Mouse (Mus musculus): Measurements from ENCODE around the gene Stoml3. TPM values are rescaled to one million over a fixed set of nuclear protein-coding genes. Genes with fewer than 3 reads are reported as not detected.

Stoml3 gene
- total RNA-seq, 1 experiment = not detected

GRCm38 (mm10) chr3:53462701-53463045 lies 25.8 kb upstream of the Stoml3 start:
- Histone ChIP-seq H3K4me3 (ENCODE audit: insufficient read depth in 1 of 2, low read depth in 1 of 2, low read length in 2 of 2, poor library complexity in 1 of 2, severe bottlenecking in 1 of 2) (peak overlapping the region; percentile 86 to 90), H3K4me1 (ENCODE audit: control insufficient read depth in 2 of 2, insufficient read depth in 2 of 2, low read length in 2 of 2, poor library complexity in 1 of 2) (peaks cover 3 to 5% of the 10 kb centered on the region in 2 experiments; a peak in 2 of 4 replicates), H3K36me3 (ENCODE audit: control insufficient read depth, insufficient read depth, low read length, poor library complexity, severe bottlenecking) (peaks cover 2% of the 10 kb centered on the region; the same call in 1 of the 2 replicates), H3K27ac (ENCODE audit: insufficient read depth, low read depth, low read length, poor library complexity, severe bottlenecking) (peak overlapping the region; percentile 82), H3K9me3 (ENCODE audit: control insufficient read depth, insufficient read depth, low read depth, low read length) (no peaks in the 10 kb centered on the region), H3K9ac (ENCODE audit: insufficient read depth, low read depth, low read length, poor library complexity, severe bottlenecking) (peak overlapping the region; percentile 91)
- peak; percentile 54 for DNase-seq (ENCODE audit: low read depth, low spot score)
- in situ Hi-C loops (cut with MboI; ENCODE audit: low sequenced_read_pairs in 2 of 2, unreplicated experiment in 2 of 2) = loop anchor here (25.0 kb wide), 2 partner anchors 425 to 1200 kb away; partner anchors contain the start of genes Foxo1 (in 2 of the 2) and Lhfp (in 1 of the 2)
- no peak for TF ChIP-seq ZC3H11A (IDR thresholded peaks at IDR 0.05; ENCODE audit: borderline replicate concordance, low read depth, low read length)
- no peak for TF ChIP-seq CHD2 (IDR thresholded peaks at IDR 0.05; ENCODE audit: low read depth, low read length)
- TF ChIP-seq HCFC1 (IDR thresholded peaks at IDR 0.05; ENCODE audit: borderline replicate concordance, insufficient read depth, low read length) = no peak
- TF ChIP-seq ZNF384 (IDR thresholded peaks at IDR 0.05; ENCODE audit: low read depth, low read length) = no peak
- TF ChIP-seq MAFK (IDR thresholded peaks at IDR 0.05; ENCODE audit: insufficient read depth, low read depth, low read length) = no peak

- in situ Hi-C loops (cut with MboI; ENCODE audit: low sequenced_read_pairs in 2 of 2, unreplicated experiment in 2 of 2) = loop anchor here (25.0 kb wide), 2 partner anchors 426 to 1201 kb away; partner anchors contain the start of genes Foxo1 (in 2 of the 2) and Lhfp (in 1 of the 2)
- TF ChIP-seq ZNF384 (IDR thresholded peaks at IDR 0.05; ENCODE audit: low read depth, low read length) (no peak), HCFC1 (IDR thresholded peaks at IDR 0.05; ENCODE audit: borderline replicate concordance, insufficient read depth, low read length) (0 out of 2 replicates have a peak, but pooled peaks have one; percentile 66), ZC3H11A (IDR thresholded peaks at IDR 0.05; ENCODE audit: borderline replicate concordance, low read depth, low read length) (no peak), MAFK (IDR thresholded peaks at IDR 0.05; ENCODE audit: insufficient read depth, low read depth, low read length) (no peak), CHD2 (IDR thresholded peaks at IDR 0.05; ENCODE audit: low read depth, low read length) (0 out of 2 replicates have a peak, but pooled peaks have one; percentile 68)
- H3K4me1 ChIP-seq (ENCODE audit: control insufficient read depth in 2 of 2, insufficient read depth in 2 of 2, low read length in 2 of 2, poor library complexity in 1 of 2) = peaks cover 3 to 4% of the 10 kb centered on the region in 2 experiments; a peak in 2 of 4 replicates
- DNase-seq (ENCODE audit: low read depth, low spot score) = peak; percentile 55
- peak within 1 kb of the TSS; percentile 82 for H3K27ac ChIP-seq (ENCODE audit: insufficient read depth, low read depth, low read length, poor library complexity, severe bottlenecking)
- peak within 1 kb of the TSS; percentile 86 to 90 for H3K4me3 ChIP-seq (ENCODE audit: insufficient read depth in 1 of 2, low read depth in 1 of 2, low read length in 2 of 2, poor library complexity in 1 of 2, severe bottlenecking in 1 of 2)
- H3K9me3 ChIP-seq (ENCODE audit: control insufficient read depth, insufficient read depth, low read depth, low read length) = no peaks in the 10 kb centered on the region
- peak within 1 kb of the TSS; percentile 91 for H3K9ac ChIP-seq (ENCODE audit: insufficient read depth, low read depth, low read length, poor library complexity, severe bottlenecking)
- no peaks in the 10 kb centered on the region; the same call in 1 of the 2 replicates for H3K36me3 ChIP-seq (ENCODE audit: control insufficient read depth, insufficient read depth, low read length, poor library complexity, severe bottlenecking)
Measured at GRCm38 (mm10) chr3:53463046-53463764, 25.2 kb upstream of the Stoml3 start, which contains the start of the genes Nhlrc3 and Proser1. Gene Nhlrc3 (minus strand): TSS chr3:53463332. Gene Proser1 (plus strand): TSS chr3:53463666.

DNA sequence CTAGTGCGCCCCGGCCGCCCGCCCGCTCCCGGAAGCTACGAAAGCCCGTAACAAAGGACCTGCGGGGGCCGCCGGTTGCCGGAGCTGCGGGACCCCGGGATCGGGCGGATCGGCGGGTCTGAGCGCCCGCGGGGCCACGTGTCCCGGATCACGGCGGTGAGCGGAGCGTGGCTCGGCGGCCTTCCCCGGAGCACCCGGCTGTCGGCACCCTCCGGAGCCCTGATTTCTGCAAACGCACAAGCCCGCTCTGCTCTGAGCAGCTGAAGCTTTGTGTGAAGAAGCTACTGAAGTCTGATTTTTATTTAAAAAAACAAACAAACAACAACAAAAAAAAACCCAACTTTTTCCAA lies 24.7 kb upstream of the Stoml3 start:
- no peaks in the 10 kb centered on the region for H3K9me3 ChIP-seq (ENCODE audit: control insufficient read depth, insufficient read depth, low read depth, low read length)
- H3K9ac ChIP-seq (ENCODE audit: insufficient read depth, low read depth, low read length, poor library complexity, severe bottlenecking) = peak overlapping the region; percentile 91
- peaks cover 3 to 7% of the 10 kb centered on the region in 2 experiments; a peak in 2 of 4 replicates for H3K4me1 ChIP-seq (ENCODE audit: control insufficient read depth in 2 of 2, insufficient read depth in 2 of 2, low read length in 2 of 2, poor library complexity in 1 of 2)
- no peak overlapping the region; the same call in 1 of the 2 replicates for H3K27ac ChIP-seq (ENCODE audit: insufficient read depth, low read depth, low read length, poor library complexity, severe bottlenecking)
- TF ChIP-seq ZC3H11A (IDR thresholded peaks at IDR 0.05; ENCODE audit: borderline replicate concordance, low read depth, low read length) (no peak), ZNF384 (IDR thresholded peaks at IDR 0.05; ENCODE audit: low read depth, low read length) (no peak), CHD2 (IDR thresholded peaks at IDR 0.05; ENCODE audit: low read depth, low read length) (no peak), MAFK (IDR thresholded peaks at IDR 0.05; ENCODE audit: insufficient read depth, low read depth, low read length) (no peak), HCFC1 (IDR thresholded peaks at IDR 0.05; ENCODE audit: borderline replicate concordance, insufficient read depth, low read length) (no peak)
- H3K4me3 ChIP-seq (ENCODE audit: insufficient read depth in 1 of 2, low read depth in 1 of 2, low read length in 2 of 2, poor library complexity in 1 of 2, severe bottlenecking in 1 of 2) = peak overlapping the region; percentile 86 to 90
- in situ Hi-C loops (cut with MboI; ENCODE audit: low sequenced_read_pairs in 2 of 2, unreplicated experiment in 2 of 2) = loop anchor here (25.0 kb wide), 2 partner anchors 426 to 1201 kb away; partner anchors contain the start of genes Foxo1 (in 2 of the 2) and Lhfp (in 1 of the 2)
- DNase-seq (ENCODE audit: low read depth, low spot score) = no peak
- peaks cover 3% of the 10 kb centered on the region; the same call in 1 of the 2 replicates for H3K36me3 ChIP-seq (ENCODE audit: control insufficient read depth, insufficient read depth, low read length, poor library complexity, severe bottlenecking)

DNA sequence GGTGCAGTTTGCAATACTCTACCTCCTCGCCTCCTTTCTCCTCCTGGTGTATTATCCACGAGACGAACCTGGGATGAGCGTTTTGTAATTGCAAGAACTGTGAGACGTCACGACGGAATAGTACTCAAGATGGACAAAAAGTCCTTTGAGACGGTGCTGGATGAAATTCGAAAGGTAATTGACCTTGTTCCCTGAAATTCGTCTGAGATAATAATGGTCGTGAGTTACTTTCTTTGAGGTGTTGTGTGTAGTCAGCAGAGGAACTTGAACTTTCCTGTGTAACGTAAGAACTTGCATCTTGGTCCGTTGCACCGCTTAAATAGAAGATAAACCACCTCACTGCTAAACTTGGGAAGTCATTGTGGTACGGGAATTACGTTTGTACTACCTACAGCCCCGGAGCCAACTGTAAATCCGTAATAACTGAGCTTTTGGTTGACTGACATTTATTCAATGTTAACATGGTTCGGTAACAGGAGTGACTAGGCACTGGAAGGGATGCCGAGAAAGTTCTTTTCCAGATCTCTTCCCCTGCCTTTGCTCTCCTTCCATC lies 24.2 kb upstream of the Stoml3 start:
- Histone ChIP-seq H3K9ac (ENCODE audit: insufficient read depth, low read depth, low read length, poor library complexity, severe bottlenecking) (peak overlapping the region; percentile 91; the same call in 1 of the 2 replicates), H3K9me3 (ENCODE audit: control insufficient read depth, insufficient read depth, low read depth, low read length) (no peaks in the 10 kb centered on the region), H3K4me1 (ENCODE audit: control insufficient read depth in 2 of 2, insufficient read depth in 2 of 2, low read length in 2 of 2, poor library complexity in 1 of 2) (peaks cover 3 to 10% of the 10 kb centered on the region in 2 experiments; a peak in 2 of 4 replicates), H3K36me3 (ENCODE audit: control insufficient read depth, insufficient read depth, low read length, poor library complexity, severe bottlenecking) (peaks cover 5% of the 10 kb centered on the region; the same call in 1 of the 2 replicates), H3K4me3 (ENCODE audit: insufficient read depth in 1 of 2, low read depth in 1 of 2, low read length in 2 of 2, poor library complexity in 1 of 2, severe bottlenecking in 1 of 2) (peak overlapping the region; percentile 86 to 90), H3K27ac (ENCODE audit: insufficient read depth, low read depth, low read length, poor library complexity, severe bottlenecking) (no peak overlapping the region)
- in situ Hi-C loops (cut with MboI; ENCODE audit: low sequenced_read_pairs in 2 of 2, unreplicated experiment in 2 of 2) = loop anchor here (25.0 kb wide), 2 partner anchors 427 to 1202 kb away; partner anchors contain the start of genes Foxo1 (in 2 of the 2) and Lhfp (in 1 of the 2)
- DNase-seq (ENCODE audit: low read depth, low spot score) = no peak
- TF ChIP-seq CHD2 (IDR thresholded peaks at IDR 0.05; ENCODE audit: low read depth, low read length) = no peak
- no peak for TF ChIP-seq ZNF384 (IDR thresholded peaks at IDR 0.05; ENCODE audit: low read depth, low read length)
- no peak for TF ChIP-seq ZC3H11A (IDR thresholded peaks at IDR 0.05; ENCODE audit: borderline replicate concordance, low read depth, low read length)
- TF ChIP-seq HCFC1 (IDR thresholded peaks at IDR 0.05; ENCODE audit: borderline replicate concordance, insufficient read depth, low read length) = no peak
- TF ChIP-seq MAFK (IDR thresholded peaks at IDR 0.05; ENCODE audit: insufficient read depth, low read depth, low read length) = no peak

Data from ES-E14 (cell line).